Mouse (Mus musculus): ENCODE measurements at regions not wholly inside any gene's neighbourhood (a gene's known extent, or its start where the extent isn't known, plus 50 kb on each side); places are given as distances from the start of the nearest gene placed in this dataset.

DNA sequence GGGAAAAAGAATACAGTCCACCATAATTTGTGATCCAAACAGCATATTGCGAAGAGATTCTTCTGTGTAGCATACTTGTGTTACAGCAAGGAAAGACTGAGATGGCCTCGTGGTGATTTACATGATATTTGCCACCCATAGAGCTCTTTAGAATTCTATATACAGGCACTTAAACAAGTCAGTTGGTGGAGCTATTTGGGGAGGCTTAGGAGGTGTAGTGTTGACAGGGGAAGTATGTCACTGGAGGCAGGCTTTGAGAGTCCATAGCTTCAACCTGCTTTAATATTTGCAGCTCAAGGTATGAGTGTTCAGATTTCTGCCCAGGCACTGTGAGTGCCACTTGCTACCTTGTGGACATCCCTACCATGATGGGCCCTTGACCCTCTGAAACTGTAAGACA lies 187.3 kb downstream of the Ostf1 start:
- no peaks in the 10 kb centered on the region for H3K27me3 ChIP-seq
- no peak overlapping the region for H3K9ac ChIP-seq
- no peaks in the 10 kb centered on the region for H3K36me3 ChIP-seq
- H3K4me3 ChIP-seq, result no peak overlapping the region
- WGBS, result 74% methylated on average over 2 of the region's 2 CpGs
- no peaks in the 10 kb centered on the region for H3K4me1 ChIP-seq
- no peak overlapping the region for H3K27ac ChIP-seq
- H3K4me2 ChIP-seq (replicated peaks), result no peak overlapping the region
- no peaks in the 10 kb centered on the region for H3K9me3 ChIP-seq (replicated peaks)
- no peak for ATAC-seq (ENCODE audit: low FRiP score)

- WGBS, result 60% methylated on average over 3 of the region's 3 CpGs
- Histone ChIP-seq H3K27me3 (no peaks in the 10 kb centered on the region), H3K4me2 (replicated peaks) (no peak overlapping the region), H3K4me3 (no peak overlapping the region), H3K4me1 (no peaks in the 10 kb centered on the region), H3K9ac (no peak overlapping the region), H3K27ac (no peak overlapping the region), H3K36me3 (no peaks in the 10 kb centered on the region), H3K9me3 (replicated peaks) (no peaks in the 10 kb centered on the region)
- no peak for ATAC-seq (ENCODE audit: low FRiP score)
These were observed 195.3 kb downstream of the Ostf1 start for GRCm38 (mm10) chr19:18436351-18436750.

- no peaks in the 10 kb centered on the region for H3K4me1 ChIP-seq
- H3K27ac ChIP-seq, result no peak overlapping the region
- ATAC-seq (ENCODE audit: low FRiP score), result no peak
- no peaks in the 10 kb centered on the region for H3K36me3 ChIP-seq
- 60% methylated on average over 9 of the region's 9 CpGs for WGBS
- no peak overlapping the region for H3K9ac ChIP-seq
- H3K9me3 ChIP-seq (replicated peaks), result no peaks in the 10 kb centered on the region
- H3K4me2 ChIP-seq (replicated peaks), result no peak overlapping the region
- H3K27me3 ChIP-seq, result no peaks in the 10 kb centered on the region
- H3K4me3 ChIP-seq, result no peak overlapping the region
These were observed 211.2 kb downstream of the Ostf1 start for GRCm38 (mm10) chr19:18420381-18420785.

- ATAC-seq (ENCODE audit: low FRiP score), result no peak
- Histone ChIP-seq H3K27ac (no peak overlapping the region), H3K36me3 (no peaks in the 10 kb centered on the region), H3K4me1 (no peaks in the 10 kb centered on the region), H3K9ac (no peak overlapping the region), H3K9me3 (replicated peaks) (no peaks in the 10 kb centered on the region), H3K4me3 (no peak overlapping the region), H3K27me3 (no peaks in the 10 kb centered on the region), H3K4me2 (replicated peaks) (no peak overlapping the region)
- 90% methylated on average over 6 of the region's 6 CpGs for WGBS
These were observed 213.1 kb downstream of the Ostf1 start for GRCm38 (mm10) chr19:18418548-18418947.

GRCm38 (mm10) chr19:18377466-18378089 lies 254.0 kb downstream of the Ostf1 start:
- no peak for ATAC-seq (ENCODE audit: low FRiP score)
- H3K36me3 ChIP-seq, result no peaks in the 10 kb centered on the region
- H3K4me1 ChIP-seq, result no peaks in the 10 kb centered on the region
- no peaks in the 10 kb centered on the region for H3K27me3 ChIP-seq
- no peak overlapping the region for H3K9ac ChIP-seq
- H3K4me2 ChIP-seq (replicated peaks), result no peak overlapping the region
- no peak overlapping the region for H3K4me3 ChIP-seq
- H3K27ac ChIP-seq, result no peak overlapping the region
- no peaks in the 10 kb centered on the region for H3K9me3 ChIP-seq (replicated peaks)
- WGBS, result 80% methylated on average over 4 of the region's 4 CpGs

GRCm38 (mm10) chr19:18368612-18369011 lies 263.0 kb downstream of the Ostf1 start:
- Histone ChIP-seq H3K27ac (no peak overlapping the region), H3K4me2 (replicated peaks) (no peak overlapping the region), H3K4me1 (no peaks in the 10 kb centered on the region), H3K4me3 (no peak overlapping the region), H3K36me3 (no peaks in the 10 kb centered on the region), H3K9ac (no peak overlapping the region), H3K9me3 (replicated peaks) (no peaks in the 10 kb centered on the region), H3K27me3 (no peaks in the 10 kb centered on the region)
- 92% methylated on average over 6 of the region's 6 CpGs for WGBS
- no peak for ATAC-seq (ENCODE audit: low FRiP score)

GRCm38 (mm10) chr19:18353960-18354359 lies 277.7 kb downstream of the Ostf1 start:
- Histone ChIP-seq H3K9me3 (replicated peaks) (no peaks in the 10 kb centered on the region), H3K27me3 (no peaks in the 10 kb centered on the region), H3K4me3 (no peak overlapping the region), H3K4me1 (no peaks in the 10 kb centered on the region), H3K27ac (no peak overlapping the region), H3K36me3 (no peaks in the 10 kb centered on the region), H3K9ac (no peak overlapping the region), H3K4me2 (replicated peaks) (no peak overlapping the region)
- WGBS, result 90% methylated on average over 3 of the region's 3 CpGs
- ATAC-seq (ENCODE audit: low FRiP score), result no peak

DNA sequence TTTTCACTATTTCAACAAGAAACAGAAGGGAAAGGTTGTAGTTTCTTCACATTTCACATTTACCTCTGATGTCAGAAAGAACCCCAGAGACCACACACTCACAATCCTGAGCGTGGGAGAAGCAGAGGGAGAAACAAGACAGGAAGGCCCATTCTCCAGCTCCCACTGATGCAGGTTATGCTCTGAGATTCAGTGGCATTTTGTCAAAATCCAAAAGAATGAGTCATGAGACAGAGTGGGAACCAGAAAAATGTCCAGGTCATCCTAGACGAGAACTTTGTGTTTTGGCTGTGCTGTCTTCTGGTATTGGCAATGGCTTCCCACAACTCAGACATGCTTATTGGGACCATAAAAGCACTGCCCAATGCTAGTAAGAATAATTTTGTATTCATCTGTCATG lies 285.9 kb downstream of the Ostf1 start:
- no peaks in the 10 kb centered on the region for H3K27me3 ChIP-seq
- WGBS, result 81% methylated on average over 2 of the region's 2 CpGs
- H3K4me3 ChIP-seq, result no peak overlapping the region
- no peaks in the 10 kb centered on the region for H3K9me3 ChIP-seq (replicated peaks)
- no peaks in the 10 kb centered on the region for H3K4me1 ChIP-seq
- ATAC-seq (ENCODE audit: low FRiP score), result no peak
- no peak overlapping the region for H3K4me2 ChIP-seq (replicated peaks)
- H3K36me3 ChIP-seq, result no peaks in the 10 kb centered on the region
- H3K9ac ChIP-seq, result no peak overlapping the region
- no peak overlapping the region for H3K27ac ChIP-seq

- no peak overlapping the region for H3K27ac ChIP-seq
- H3K9me3 ChIP-seq (replicated peaks), result no peaks in the 10 kb centered on the region
- no peaks in the 10 kb centered on the region for H3K27me3 ChIP-seq
- H3K36me3 ChIP-seq, result no peaks in the 10 kb centered on the region
- no peak overlapping the region for H3K4me3 ChIP-seq
- no peak overlapping the region for H3K4me2 ChIP-seq (replicated peaks)
- no peak overlapping the region for H3K9ac ChIP-seq
- no peak for ATAC-seq (ENCODE audit: low FRiP score)
- no peaks in the 10 kb centered on the region for H3K4me1 ChIP-seq
These were observed 288.0 kb downstream of the Ostf1 start for GRCm38 (mm10) chr19:18343647-18344046.

DNA sequence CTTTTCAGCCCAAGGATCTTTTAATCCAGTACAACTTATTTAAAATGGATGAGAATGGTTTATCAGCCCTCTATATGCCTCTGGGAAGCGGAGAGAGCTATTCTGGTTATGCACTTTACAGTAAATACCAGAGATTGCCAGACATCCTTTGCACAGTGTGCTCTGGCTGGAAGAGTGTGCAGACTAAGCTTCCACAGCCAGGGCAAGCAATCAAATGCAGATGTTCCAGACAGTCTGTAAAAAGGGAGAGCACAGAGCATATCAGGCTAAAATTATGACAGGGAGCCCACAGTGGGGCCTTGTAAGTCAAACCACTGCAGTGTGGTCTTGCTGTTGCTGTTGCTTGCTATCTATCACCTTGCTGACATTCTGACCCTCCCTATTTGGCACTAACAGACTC lies 288.6 kb downstream of the Ostf1 start:
- no peaks in the 10 kb centered on the region for H3K36me3 ChIP-seq
- no peaks in the 10 kb centered on the region for H3K27me3 ChIP-seq
- no peaks in the 10 kb centered on the region for H3K4me1 ChIP-seq
- 82% methylated on average over 1 of the region's 1 CpGs for WGBS
- H3K27ac ChIP-seq, result no peak overlapping the region
- H3K9me3 ChIP-seq (replicated peaks), result no peaks in the 10 kb centered on the region
- no peak overlapping the region for H3K4me3 ChIP-seq
- H3K4me2 ChIP-seq (replicated peaks), result no peak overlapping the region
- ATAC-seq (ENCODE audit: low FRiP score), result no peak
- no peak overlapping the region for H3K9ac ChIP-seq

- H3K9me3 ChIP-seq (replicated peaks), result no peaks in the 10 kb centered on the region
- H3K9ac ChIP-seq, result no peak overlapping the region
- no peak overlapping the region for H3K27ac ChIP-seq
- no peak overlapping the region for H3K4me2 ChIP-seq (replicated peaks)
- no peak overlapping the region for H3K4me3 ChIP-seq
- no peaks in the 10 kb centered on the region for H3K36me3 ChIP-seq
- H3K4me1 ChIP-seq, result no peaks in the 10 kb centered on the region
- no peak for ATAC-seq (ENCODE audit: low FRiP score)
- no peaks in the 10 kb centered on the region for H3K27me3 ChIP-seq
- WGBS, result 96% methylated on average over 7 of the region's 7 CpGs
These were observed 293.6 kb downstream of the Ostf1 start for GRCm38 (mm10) chr19:18337819-18338555.

DNA sequence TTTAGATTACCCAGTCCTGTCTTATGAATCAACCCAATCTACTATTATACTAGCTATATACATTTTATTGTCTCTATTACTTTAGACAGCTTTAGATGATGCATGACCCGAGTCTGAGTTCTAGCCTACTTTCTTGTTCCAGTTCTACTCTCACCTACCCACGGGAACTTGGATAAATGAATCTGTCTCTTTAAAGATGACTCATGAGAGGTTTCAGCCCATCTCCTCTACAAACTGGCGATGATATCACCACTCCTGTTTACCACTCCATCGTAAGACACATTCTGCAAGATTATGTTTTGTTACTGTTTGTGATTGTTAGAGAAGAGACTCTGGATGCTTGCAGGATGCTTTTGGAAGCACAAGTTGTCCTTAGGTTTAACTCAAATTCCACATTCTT lies 295.0 kb downstream of the Ostf1 start:
- H3K27ac ChIP-seq, result no peak overlapping the region
- H3K9ac ChIP-seq, result no peak overlapping the region
- ATAC-seq (ENCODE audit: low FRiP score), result no peak
- 92% methylated on average over 4 of the region's 4 CpGs for WGBS
- no peaks in the 10 kb centered on the region for H3K4me1 ChIP-seq
- H3K4me3 ChIP-seq, result no peak overlapping the region
- H3K27me3 ChIP-seq, result no peaks in the 10 kb centered on the region
- no peaks in the 10 kb centered on the region for H3K9me3 ChIP-seq (replicated peaks)
- H3K36me3 ChIP-seq, result no peaks in the 10 kb centered on the region
- H3K4me2 ChIP-seq (replicated peaks), result no peak overlapping the region

DNA sequence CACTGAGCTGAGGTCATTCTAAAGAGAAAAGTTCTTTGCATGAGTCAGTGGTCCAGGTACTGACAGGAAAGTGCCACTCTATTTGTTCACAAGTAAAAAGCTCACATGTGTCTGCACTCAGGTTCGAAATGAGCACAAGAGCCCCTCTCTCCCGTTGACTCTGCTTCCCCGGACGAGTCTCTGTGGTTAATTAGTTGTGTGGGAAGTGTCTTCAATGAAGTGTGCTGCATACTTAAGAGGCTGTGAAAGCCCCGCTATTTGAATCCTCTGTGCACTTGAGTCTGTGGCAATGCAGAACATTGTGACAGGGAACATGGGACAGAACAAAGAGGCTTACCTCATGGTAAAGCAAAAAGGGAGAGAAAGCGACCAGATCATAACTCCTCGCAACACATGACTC lies 297.0 kb downstream of the Ostf1 start:
- Histone ChIP-seq H3K36me3 (no peaks in the 10 kb centered on the region), H3K27ac (no peak overlapping the region), H3K4me3 (no peak overlapping the region), H3K9ac (no peak overlapping the region), H3K9me3 (replicated peaks) (no peaks in the 10 kb centered on the region), H3K4me1 (no peaks in the 10 kb centered on the region), H3K4me2 (replicated peaks) (no peak overlapping the region), H3K27me3 (no peaks in the 10 kb centered on the region)
- ATAC-seq (ENCODE audit: low FRiP score), result no peak
- 63% methylated on average over 7 of the region's 7 CpGs for WGBS
